Mouse (Mus musculus): Measurements from ENCODE around the gene Cers3.

- TF ChIP-seq POLR2A (IDR thresholded peaks at IDR 0.05; ENCODE audit: borderline replicate concordance, extremely low read depth, insufficient read depth, insufficient read length, poor library complexity, severe bottlenecking), result no peak
- no peak for TF ChIP-seq CTCF (IDR thresholded peaks at IDR 0.05; ENCODE audit: borderline replicate concordance, extremely low read depth, insufficient read depth, insufficient read length)
Measured at GRCm38 (mm10) chr7:66873235-66873634, 129.9 kb downstream of the Cers3 start.
